Mouse (Mus musculus): ENCODE results near the gene Izumo4.

DNA sequence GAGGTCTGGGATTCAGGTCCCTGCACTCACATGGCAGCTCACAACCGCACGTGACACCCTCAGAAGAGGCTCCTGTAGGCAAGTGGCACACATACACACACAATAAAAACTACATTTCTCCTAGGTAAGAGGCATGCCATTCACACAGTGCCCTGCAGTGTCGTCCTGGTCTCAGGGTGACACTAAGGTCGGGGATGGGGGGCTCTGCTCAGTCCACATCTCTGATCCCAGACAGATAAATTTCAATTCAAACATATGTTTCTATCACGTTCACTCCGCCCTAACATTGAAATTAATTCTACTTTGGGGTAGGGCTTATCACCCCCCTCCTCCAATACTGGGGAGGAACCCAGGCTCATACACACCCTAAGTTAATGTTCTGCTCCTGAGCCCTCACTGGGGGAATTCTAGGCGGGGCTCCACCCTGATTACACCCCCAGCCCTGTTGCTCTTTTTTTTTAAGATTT lies 1.9 kb upstream of the Izumo4 start:
- TF ChIP-seq CTCF (IDR thresholded peaks at IDR 0.05) (no peak), EP300 (IDR thresholded peaks at IDR 0.05) (no peak)

All from lung, postnatal 0 days (tissue).